Mouse (Mus musculus): ENCODE data around the gene Gck.
"Not testable (repeated sequence)": the region's sequence is repeated elsewhere in the genome, so short reads cannot be mapped to it uniquely, and the experiment has no call there.

The Gck gene

DNA sequence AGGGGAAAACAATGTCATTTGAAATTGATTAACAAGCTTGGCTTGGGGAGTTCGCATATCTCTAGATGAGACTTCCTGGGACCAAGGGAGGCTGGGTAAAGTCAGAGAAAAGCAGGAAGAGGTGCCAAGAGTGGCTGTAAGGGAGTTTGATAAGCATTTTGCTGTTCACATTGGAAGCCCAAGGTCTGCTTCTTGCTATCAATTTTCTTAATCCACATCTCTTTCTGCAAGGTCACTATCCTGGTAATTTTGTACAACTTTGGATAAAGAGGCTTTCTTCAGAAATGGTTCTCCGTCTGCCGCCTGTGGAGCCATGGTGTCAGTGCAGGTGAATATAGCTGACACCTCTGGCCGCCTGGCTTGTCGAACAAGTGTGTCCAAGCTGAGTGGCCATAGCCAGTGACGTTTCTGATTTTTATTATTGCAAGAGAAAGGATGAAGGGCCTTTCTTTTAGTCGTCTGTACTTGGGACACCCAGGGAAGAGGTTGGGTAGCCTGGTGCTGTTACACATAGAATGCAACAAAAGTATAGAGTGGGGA, 5.2 kb upstream of the Gck start:
- DNase-seq (ENCODE audit: low spot score in 2 of 2) = peak in 1 of 2 experiments; percentile 54

DNA sequence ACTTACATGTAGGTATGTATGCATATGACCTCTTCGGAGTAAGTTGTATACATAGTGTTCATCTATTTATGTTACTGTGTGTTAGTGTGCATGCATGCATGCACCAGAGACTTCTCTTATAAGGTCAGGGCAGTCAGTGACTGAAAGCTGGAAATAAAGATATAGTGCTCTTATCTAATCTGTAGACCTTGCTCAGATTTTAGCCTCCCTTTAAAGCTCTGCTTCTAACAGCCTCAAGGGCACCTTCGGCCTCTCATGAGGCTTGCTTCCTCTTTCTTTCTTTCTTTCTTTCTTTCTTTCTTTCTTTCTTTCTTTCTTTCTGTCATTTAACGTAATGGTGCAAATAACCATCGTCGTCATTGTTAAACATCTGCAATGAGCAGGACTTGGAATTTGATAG, 4.6 kb upstream of the Gck start:
- DNase-seq (ENCODE audit: low spot score in 2 of 2) = no peak

DNA sequence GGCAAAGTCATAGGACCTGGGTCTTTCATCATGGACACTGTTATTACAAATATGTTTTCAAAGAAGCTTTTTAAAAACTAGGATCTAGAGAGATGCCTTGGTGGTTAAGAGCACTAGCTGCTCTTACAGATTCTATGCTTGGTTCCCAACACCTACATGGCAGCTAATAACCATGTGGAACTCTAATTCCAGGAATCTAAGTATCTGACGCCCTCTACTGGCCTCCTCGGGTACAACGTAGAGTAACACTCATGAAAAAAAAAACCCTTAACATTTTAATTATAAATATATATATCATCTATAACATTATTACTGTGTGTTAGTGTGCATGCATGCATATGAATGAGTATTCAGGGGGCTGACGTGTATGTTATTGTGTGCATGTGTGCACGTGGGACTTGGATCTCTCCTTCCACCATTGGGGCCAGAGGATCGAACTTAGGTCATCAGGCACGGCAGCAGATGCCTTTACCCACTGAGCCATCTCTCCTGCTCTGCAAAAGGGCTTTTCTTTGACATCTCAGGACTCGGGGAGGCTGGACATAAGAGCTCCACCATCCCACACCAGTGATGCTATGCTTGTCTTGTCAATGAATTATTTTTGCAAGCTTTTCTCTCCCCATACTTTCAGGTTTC, 3.4 kb upstream of the Gck start:
- DNase-seq (ENCODE audit: low spot score in 2 of 2) = no peak

DNA sequence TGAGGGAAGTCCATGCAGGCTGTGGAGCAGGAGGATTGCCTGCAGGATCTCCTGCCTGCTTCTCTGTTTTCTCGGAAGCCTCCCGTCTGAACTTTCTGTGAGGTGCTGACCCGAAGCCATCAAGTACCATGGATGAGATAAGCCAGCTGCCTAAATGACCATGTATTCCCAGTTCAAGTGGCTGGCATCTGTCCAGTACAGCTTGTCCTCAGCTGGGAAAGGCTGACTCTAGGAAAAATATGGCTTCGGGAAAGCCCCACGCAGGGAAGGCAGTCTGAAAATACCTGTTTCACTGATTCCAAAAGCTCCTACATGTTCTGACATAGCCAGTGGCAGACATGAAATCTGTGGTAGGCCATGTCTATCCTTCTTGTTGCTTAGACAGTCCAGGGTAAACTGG, 2.6 kb upstream of the Gck start:
- DNase-seq (ENCODE audit: low spot score in 2 of 2) = peak in 1 of 2 experiments; percentile 17

DNA sequence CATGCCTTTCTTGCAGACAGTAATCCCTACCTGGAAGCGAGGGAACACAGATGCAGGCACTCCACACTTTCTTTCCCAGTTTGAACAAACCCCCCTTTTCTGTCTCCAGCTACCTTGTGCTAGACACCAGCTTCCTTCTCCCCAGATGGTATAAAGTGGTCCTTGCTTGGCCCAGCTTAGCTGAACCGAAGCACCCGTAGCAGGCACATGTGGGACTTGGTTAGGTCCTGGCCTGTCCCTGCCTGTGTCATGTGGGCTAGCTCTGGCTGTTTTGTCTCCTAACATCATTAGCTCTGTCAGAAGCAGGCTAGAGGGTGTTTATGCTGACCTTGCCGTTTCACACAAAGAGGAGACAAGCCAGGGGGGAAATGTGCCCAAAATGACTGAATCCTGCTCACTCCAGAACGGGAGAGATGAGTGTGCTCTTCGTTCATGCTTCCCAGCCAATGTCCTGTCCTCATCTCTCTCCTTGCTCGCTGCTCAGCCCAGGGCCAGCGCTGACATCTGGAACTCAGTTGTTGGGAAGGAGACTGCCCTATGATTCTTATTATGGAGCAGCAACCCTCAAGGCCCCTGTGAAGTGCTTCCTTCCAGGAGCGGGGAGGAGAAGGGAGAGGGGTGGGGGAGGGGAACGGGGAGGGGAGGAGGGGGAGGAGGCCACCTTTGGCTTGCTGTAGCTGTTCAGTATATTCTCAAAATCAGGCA, 1.2 kb downstream of the Gck start:
- DNase-seq (ENCODE audit: low spot score in 2 of 2) = no peak

DNA sequence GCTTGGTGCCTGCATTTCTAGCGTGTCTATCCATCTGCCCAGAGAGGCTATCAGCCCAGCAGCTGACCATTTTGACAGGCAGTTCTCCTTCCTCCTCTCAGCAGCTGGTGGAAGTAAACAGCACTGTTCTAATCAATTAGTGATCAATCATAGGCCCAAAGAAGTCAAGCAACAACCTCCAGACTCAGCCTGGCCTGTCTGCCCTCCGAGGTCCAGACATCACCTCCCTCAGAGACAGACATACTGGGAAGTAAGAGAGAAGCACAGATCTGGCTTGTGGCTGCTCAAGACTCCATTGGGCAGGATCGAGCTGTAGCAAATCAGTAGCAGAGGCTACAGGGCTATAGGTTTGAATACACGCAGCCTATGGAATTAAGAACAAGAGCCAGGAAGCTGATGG, 2.1 kb downstream of the Gck start:
- no peak for DNase-seq (ENCODE audit: low spot score in 2 of 2)

DNA sequence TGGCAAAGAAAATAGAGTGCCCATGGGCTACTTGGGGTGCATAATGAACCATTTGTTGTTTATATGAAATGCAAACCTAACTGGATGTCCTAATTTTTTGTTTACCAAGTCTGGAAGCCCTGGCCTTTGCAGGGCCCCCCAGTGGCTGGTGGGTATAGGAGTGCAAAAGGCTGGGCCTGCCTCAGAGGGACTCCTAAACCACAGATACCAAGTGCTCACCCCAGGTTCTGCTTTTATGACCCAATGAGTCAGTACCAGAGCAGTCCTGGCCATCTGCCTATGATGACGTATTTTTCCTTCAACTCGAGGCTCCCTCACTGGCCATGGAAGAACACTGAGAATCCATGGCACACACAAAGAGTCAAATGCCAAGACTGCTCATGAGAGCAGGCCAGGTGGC, 4.8 kb downstream of the Gck start:
- no peak for DNase-seq (ENCODE audit: low spot score in 2 of 2)

DNA sequence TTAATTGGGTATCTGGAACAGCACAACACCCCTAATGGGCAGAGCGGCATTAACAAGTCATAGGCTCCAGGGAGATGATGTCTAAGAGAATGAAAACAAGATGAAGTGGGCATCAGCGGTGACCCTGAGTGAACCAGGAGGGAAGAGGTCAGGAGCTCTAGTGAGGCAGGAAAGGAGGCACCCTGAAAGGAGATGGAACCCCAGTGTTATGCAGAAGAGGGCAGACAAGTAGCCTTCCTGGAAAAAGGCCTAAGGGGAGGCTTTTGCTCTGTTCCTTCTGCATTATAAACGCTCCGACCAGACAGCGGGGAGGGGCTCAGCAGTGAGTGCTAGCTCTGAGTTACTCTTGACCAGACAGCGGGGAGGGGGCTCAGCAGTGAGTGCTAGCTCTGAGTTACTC, 6.9 kb downstream of the Gck start:
- no peak for DNase-seq (ENCODE audit: low spot score in 2 of 2)

DNA sequence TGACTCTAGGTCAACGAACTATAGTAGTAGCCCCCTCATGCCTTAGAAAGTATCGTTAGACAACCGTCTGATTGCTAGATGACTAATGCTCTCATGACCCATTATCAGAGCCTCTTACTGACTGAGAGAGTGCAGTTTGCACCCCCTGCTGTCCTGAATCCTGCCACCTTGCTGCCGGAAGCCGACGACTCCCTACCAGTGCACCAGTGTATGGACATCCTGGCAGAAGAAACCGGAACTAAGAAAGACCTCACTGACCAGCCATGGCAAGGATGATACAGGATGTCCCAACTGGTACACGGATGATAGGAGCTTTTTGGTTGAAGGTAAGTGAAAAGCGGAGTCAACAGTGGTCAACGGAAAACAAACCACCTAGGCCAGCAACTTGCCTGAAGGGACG, 15.3 kb downstream of the Gck start:
- not testable (repeated sequence) for DNase-seq (ENCODE audit: low spot score in 2 of 2)

DNA sequence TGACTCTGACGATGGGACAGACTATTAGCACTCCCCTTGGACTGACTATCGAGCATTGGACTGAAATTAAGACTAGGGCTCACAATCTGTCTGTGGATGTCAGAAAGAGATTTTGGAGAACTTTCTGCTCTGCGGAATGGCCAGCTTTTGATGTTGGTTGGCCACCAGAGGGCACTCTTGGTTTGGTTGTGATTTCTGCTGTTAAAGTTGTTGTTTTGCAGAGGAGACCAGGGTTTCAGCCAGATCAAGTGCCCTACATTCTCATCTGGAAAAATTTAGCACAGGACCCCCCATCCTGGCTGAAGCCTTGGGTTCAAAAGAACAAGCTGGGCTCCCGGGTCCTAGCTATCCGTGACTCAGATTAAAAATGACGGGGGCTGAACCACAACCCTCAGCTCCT, 17.9 kb downstream of the Gck start:
- not testable (repeated sequence) for DNase-seq (ENCODE audit: low spot score in 2 of 2)

DNA sequence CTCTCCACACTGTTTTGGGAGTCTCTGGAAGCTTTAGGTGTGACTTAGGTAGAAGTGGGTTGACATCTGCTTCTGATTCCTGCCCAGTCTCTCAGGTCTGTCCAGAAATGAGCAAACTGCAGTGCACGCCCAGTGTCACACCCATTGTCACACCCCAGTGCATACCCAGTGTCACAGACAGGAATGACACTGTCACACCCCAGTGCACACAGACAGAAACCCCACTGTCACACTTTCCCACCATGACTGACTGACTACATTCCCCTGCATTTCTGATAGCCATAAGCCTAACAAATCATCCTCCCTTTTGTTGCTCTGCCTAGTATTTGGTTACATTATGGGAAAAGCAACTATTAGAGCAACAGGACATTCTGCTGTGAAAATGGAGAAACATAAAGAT, 19.3 kb downstream of the Gck start:
- no peak for DNase-seq (ENCODE audit: low spot score in 2 of 2)

DNA sequence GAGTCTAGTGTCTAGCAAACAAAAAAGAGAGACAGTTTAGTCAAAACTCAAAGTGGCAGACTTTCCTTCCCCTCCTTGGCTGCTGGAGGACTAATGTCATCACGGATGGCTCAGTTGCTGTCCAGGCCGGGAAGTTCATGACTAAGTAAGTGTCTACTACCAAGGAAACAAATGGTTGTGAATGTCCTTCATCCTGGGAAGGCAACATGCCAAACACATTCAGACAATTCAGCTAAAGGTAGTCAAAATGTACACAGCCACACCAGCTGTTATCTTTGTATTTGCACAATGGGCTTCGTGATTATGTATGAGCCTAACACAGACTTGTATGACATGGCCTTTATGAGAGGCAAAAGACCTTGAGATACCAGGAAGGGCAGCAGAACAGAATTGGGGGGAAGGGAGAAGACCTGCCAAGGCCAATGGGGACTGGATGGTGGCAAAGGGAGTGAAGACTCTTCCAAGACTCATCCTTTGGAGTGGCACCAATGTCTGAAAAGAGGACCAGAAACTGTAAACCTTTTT, 23.1 kb downstream of the Gck start:
- DNase-seq (ENCODE audit: low spot score in 2 of 2) = no peak

DNA sequence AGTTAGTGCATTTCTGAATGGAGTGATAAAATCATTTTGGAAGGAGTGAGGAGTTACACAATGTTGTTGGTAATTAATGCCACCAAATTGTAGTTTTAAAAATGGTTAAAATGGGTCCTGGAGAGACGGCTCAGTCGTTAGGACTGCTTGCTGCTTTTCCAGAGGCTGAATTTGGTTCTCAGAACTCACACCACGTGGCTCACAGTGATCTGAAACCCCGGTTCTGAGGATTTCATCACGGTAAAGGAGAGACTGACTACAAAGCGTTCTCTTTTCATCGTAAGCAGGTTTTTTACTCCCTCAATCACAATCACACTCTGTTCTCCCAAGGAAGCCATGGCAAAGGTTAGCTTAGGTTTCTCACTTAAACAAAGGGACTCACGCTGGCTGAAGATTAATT, 25.2 kb downstream of the Gck start:
- no peak for DNase-seq (ENCODE audit: low spot score in 2 of 2)

DNA sequence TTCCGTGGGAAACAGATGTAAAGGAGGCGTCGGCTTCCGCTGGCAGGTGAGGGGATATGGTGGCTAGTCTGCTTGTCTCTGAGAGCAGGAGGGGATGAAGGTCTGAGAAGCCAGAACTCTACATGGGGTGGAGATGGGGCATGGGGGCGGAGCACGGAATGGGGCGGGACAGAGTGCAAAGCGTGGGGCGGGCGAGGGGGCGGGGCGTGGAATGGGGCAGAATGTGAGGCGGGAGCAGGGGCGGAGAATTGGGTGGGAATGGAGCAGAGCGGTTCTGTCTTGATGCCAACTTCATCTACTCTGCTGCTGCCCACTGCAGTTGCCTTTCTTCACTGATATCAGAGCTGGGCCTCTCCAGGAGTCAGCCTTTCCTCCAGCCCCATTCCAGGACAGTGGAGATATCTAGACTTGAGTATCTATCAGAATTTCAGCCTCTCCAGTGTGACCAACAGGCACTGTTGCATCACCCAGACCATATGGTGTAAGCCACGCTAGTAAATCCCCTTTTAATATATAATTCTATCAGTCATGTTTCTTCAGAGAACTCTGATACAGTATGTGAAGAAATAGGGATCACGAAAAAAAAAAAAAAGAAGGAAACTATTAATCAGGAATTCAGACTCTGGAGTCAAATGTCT, 29.4 kb downstream of the Gck start:
- DNase-seq (ENCODE audit: low spot score in 2 of 2) = no peak

DNA sequence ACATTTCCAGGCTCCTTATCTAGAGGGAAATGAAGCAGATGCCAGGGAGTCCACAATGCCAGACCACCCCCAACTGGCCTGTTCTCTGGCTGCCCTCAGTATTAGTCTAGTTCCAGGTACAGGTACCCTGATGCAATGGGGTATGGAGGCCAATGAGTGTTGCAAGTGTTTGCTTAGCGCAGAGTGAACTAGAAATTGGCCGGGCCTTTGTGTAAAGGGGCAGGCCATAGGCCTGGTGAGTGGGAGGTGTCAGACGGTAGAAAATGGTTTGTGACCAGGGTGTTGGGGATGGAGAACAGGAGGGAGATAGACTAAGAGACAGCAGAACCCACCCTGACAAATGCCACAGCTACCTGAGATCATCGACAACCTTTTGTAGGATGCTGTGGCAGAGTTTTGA, 30.3 kb downstream of the Gck start:
- no peak for DNase-seq (ENCODE audit: low spot score in 2 of 2)

DNA sequence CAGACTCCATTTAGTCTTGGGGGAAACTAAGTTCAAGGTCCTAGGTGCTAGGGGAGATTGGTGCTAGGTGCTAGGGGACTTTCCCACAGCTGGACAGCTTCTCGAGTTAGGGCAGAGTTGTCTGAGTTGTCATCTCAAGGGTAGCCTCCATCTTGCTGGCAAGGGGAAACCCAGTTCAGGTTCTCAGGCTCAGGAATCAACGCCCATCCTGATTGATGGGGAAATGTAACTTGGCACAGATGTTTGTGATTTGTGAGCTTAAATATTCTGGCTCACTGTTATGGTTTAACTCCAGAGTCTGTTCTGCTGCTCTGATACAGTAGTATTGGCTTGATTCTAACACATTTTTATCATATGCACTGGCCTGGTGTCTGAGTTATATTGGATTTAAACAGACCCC, 31.8 kb downstream of the Gck start:
- DNase-seq (ENCODE audit: low spot score in 2 of 2) = no peak

DNA sequence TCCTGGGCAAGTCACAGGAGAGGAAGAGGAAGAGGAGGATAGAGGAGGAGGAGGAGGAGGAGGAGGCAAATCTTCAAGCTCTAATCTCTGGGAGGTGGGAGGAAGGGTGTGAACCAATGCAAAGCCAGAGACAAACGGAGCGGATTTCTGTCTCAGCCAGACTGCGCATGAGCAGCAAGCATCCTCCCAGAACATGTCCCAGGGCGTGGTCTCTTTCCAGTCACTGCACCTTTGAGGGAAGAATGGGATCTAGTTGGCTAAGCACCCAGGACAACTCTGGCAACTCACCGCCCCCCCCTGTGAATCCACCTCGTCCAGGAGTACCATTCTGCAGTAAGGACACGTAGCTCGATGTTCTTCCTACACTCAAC, 33.7 kb downstream of the Gck start:
- DNase-seq (ENCODE audit: low spot score in 2 of 2) = no peak

DNA sequence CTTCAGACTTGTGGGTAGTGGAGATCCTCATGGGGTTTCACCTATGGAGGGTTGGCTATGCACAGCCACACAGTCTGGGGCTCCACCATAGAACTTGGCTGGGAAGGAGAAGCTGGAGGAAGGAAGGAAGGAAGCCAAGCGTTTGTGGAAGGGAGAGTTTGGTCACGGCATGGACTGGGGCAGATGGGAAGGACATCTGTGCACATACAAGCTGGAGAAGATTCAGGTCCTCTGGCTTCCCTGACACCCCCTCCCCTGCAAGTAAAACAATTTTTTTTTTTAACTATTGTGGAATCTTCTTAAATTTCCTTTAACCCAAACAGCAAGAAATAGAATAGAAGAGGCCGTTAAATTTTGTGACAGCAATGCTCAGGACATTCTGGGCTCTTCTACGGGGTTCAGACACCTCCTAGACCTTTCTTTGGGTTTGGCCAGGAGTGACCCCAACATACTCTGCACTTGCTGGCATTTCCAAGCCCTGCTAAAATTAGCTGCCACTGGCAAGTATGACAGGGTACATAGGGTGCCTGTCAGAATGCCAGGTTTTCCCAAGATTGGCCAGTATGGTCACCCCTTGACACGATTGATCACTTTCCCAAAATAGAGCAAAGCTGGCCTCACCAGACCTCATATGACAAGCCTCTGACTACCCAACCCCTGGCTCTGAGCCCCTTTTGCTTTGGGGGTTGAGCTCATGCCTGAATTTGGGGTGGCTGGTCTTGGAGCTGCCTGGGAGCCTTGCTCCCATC, 34.3 kb downstream of the Gck start:
- DNase-seq (ENCODE audit: low spot score in 2 of 2) = peak in 1 of 2 experiments; percentile 36

DNA sequence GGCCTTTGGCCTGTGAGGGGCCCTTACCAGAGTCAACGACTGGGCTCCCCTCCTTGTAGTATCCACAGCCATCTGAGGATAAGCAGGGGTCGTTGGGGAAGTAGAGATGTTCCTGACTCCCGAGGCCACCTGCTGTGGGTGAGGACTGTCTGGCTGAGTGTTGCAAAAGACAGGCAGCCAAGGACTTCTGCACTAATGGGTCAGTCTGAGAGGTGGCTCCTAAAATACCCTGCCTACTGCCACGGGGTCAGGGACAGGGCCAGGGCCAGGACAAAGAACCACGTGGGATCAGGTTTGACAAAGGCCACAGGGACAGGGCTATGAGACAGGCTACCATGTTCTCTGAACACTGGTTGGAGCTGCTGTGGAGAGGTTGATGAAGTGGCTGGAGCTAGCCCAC, 34.9 kb downstream of the Gck start:
- no peak for DNase-seq (ENCODE audit: low spot score in 2 of 2)

DNA sequence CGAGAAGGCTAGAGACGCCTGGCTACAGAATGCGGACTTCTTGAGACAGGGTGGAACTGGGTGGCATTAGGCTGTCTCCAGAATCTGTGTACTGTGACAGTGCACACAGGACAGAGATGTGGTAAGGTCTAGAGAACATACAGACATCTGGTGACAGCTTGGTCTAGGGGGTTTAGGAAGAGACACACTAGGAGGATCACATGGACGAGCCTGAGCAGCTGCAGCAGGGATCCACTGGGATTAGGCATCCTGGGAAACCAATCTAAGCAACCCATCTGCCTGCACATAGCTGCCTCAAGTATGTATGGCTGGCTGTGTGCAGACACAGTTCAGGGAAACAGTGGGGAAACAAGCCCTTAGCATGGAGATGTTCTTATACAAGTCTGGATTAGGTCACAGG, 35.9 kb downstream of the Gck start:
- DNase-seq (ENCODE audit: low spot score in 2 of 2) = no peak

DNA sequence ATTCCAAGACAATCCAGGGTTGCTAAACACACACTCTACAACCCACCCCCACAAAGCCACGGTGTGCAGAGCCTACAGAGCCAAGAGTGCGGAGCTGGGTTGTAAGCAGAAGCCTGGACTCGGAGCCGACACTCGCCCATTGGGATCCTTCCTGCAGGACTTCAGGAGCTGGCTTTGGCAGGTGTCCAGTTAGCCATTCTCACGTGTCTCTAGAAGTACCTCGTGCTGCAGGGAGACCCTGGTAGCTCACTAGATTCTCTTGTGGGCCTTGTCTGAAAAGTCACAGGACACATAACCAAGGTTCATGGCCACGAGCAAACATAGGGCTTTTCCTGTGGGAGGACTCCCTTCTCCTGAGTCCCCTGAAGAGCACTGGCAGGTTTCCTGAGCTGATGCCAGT, 36.6 kb downstream of the Gck start:
- DNase-seq (ENCODE audit: low spot score in 2 of 2) = no peak

DNA sequence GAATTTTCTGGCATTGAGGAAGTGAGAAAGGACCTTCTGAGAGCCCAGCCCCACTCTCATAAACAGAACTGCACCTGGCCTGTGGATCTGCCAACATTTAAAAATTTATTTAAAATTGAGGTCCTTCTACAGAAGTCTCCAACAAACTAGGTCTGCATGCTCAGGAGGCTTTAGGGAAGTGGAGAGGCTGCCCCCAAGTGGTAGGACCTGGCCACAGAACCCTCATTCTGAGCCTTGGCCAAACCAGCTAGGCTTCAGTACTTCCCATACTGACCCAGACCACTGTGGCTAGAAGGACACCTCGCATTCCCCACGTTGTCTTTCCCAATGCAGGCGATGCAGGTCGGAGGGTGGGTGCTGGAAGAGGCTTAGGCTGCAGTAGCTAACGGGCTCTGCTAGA, 37.2 kb downstream of the Gck start:
- DNase-seq (ENCODE audit: low spot score in 2 of 2) = peak; percentile 58 to 66

All from urinary bladder, postnatal 36 days (tissue).